Mouse (Mus musculus): ENCODE results near the gene Ttc33. TPM values are rescaled to one million over a fixed set of nuclear protein-coding genes. Genes with fewer than 3 reads are reported as not detected.

The Ttc33 gene
- polyA plus RNA-seq (2015; fragmentation: Nextera tagmentation; extraction: Ambion mirVana) = 55.0 and 58.3 TPM in 2 replicates

DNA sequence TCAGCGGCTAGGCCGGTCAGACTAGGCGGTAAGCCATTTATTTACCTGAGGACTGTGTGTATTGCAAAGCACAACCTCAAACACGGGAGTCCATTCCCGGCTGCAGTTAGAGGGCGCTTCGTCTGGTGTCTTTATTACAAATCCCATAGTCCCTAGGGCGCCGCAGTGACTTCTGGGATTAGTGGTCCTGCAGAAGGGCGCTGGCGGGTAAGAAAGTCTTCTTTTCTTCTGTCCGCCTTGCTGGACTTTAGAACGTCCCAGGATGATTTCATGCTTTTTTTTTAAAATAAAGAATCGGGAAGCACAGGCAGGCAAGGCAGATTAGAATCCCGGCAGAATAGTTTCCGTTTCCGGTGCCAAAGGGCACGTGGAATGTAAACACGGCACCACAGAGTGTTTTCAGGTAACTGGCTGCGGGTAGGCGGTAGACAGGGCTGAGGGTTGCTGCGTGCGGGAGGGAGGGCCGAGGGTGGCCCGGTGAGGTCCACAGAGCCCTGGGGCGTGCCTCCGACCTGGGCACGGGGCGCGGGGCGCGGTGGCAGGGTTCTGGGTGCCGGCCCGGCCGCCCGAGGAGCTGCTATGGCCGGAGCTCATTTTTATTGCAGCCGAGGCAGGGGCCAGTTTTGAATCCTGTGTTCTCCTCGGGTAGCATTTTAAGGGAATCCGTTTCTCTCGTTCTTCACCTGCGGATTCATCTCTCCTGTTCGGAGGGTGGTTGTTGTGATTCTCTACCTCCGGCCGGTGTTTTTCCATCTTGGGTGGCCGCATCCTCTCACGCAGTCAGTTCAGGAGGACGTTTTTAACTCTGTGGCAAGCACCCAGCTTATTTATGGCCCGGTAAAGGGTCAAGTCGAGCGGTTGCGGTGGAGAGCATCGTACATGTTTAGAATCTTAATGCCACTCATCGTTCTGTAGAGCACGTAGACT is at the start of gene Ttc33:
TSS of gene Ttc33 (plus strand) at position 160 of the 927 bp plus-strand sequence.
- Histone ChIP-seq H3K27me3 (no peaks in the 10 kb centered on the region), H3K4me3 (peak within 1 kb of the TSS; percentile 90), H3K9me3 (no peaks in the 10 kb centered on the region), H3K9ac (peak within 1 kb of the TSS; percentile 87), H3K36me3 (peaks cover 13% of the 10 kb centered on the region), H3K4me1 (replicated peaks) (peaks cover 31% of the 10 kb centered on the region), H3K27ac (replicated peaks) (peak within 1 kb of the TSS; percentile 90), H3K4me2 (peak within 1 kb of the TSS; percentile 83)
- WGBS = under 1% methylated on average over 54 of the region's 55 CpGs
- peak; percentile 93 for ATAC-seq (ENCODE audit: low read depth)

DNA sequence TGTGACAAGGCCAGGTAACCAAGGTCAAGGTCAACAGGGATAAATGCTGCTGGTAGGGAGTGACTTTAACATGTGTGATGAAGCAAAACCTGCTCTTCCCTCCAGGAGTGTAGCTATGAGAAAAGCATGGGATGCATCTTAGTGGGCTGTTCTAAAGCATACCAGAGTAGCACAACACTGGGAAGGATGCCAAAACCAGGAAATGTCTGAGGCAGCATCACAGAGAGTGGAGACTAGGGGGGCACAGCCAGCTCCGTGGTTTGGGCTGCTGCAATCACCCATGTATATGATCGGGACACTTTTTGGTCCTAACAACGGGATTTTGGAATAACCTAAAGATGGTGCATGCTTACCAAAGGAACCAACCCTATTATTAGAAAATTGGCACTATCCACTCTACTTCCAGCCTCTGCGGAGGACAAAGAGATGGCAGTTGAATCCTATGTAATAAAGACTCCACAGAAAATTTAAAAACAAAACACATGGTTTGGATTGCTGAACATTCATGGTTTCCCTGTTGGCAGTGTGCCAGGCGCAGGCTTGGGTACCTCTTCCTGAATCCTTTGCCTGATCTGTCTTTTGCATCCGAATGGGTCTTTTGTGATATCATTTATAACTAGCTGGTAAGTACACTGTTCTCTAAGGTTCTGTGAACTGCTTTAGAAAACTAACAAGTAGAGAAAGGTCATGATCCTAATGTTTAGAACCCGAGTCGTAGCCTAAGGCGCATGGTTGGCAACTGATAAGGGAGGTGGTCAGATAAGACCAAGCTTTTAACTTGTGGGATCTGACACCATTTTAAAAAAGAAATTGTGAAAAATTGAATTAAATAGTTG is 47.1 kb upstream of the Ttc33 start:
- H3K27me3 ChIP-seq = no peaks in the 10 kb centered on the region
- no peaks in the 10 kb centered on the region for H3K36me3 ChIP-seq
- H3K9me3 ChIP-seq = no peaks in the 10 kb centered on the region
- H3K4me1 ChIP-seq (replicated peaks) = 0 out of 2 replicates have a peak, but pooled peaks cover 6% of the 10 kb centered on the region
- no peak overlapping the region for H3K4me3 ChIP-seq
- H3K27ac ChIP-seq (replicated peaks) = no peak overlapping the region
- ATAC-seq (ENCODE audit: low read depth) = peak; percentile 80; the same call in 1 of the 2 replicates
- H3K4me2 ChIP-seq = no peak overlapping the region
- WGBS = 75% methylated on average over 9 of the region's 9 CpGs
- no peak overlapping the region for H3K9ac ChIP-seq

DNA sequence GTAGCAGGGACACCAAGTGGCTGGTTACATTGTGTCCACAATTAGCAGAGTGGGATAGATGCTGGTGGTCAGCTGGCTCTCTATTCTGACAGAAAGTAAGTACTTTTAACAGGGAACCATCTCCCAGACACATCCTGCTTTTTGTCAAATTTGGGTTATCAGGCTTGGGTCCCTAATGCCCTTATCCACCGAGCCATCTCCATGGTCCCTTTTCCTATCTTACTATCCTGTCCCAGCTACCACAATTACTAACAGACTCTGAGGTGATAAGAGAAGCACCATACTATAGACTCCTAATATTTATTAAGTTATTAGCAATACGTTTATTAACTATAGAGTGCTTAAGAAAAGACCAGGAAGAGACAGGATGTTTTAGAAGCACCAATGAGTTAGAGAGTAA is 46.0 kb upstream of the Ttc33 start:
- Histone ChIP-seq H3K9me3 (no peaks in the 10 kb centered on the region), H3K4me2 (no peak overlapping the region), H3K27ac (replicated peaks) (no peak overlapping the region), H3K4me1 (replicated peaks) (peaks cover 6% of the 10 kb centered on the region), H3K4me3 (no peak overlapping the region), H3K36me3 (no peaks in the 10 kb centered on the region), H3K9ac (no peak overlapping the region), H3K27me3 (no peaks in the 10 kb centered on the region)
- ATAC-seq (ENCODE audit: low read depth) = no peak
- WGBS = 84% methylated on average over 2 of the region's 2 CpGs

DNA sequence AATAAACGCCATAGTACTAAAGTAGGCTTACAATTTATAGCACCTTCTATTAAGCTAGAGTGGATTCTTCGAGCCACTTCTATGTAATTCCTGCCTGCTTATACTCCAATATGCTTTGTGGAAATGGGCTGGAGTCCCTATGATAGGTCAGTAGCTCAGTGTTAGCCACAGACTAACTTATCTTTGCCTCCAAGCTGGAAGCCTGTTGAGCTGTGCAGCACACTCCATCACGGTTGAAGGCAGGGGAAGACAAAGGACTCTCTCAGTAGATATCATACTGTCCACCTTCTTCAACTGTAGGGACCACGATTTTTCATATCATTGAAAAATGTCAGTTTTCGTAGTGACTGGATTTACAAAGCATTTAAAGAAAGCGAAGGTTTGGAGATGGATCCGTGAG is 45.5 kb upstream of the Ttc33 start:
- no peaks in the 10 kb centered on the region for H3K36me3 ChIP-seq

DNA sequence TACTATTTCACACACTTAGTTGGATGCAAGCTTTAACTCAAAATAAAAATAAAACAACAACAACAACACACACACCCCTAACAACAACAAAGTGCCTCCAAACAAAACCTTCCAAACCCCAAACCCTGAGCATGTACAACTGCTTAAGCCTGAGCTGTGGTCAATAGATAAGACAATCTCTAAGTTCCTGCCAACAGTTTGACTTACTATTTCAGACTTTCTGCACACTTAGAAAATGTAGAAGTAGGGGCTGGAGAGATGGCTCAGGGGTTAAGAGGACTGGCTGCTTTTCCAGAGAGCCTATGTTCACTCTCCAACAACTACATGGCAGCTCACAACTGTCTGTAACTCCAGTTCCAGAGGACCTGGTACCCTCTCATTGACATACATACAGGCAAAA is 45.0 kb upstream of the Ttc33 start:
- H3K27me3 ChIP-seq = no peaks in the 10 kb centered on the region
- no peaks in the 10 kb centered on the region for H3K36me3 ChIP-seq
- no peak overlapping the region for H3K9ac ChIP-seq
- H3K9me3 ChIP-seq = no peaks in the 10 kb centered on the region
- H3K4me3 ChIP-seq = no peak overlapping the region
- no peak for ATAC-seq (ENCODE audit: low read depth)
- no peak overlapping the region for H3K4me2 ChIP-seq
- H3K4me1 ChIP-seq (replicated peaks) = peaks cover 16% of the 10 kb centered on the region
- no peak overlapping the region for H3K27ac ChIP-seq (replicated peaks)

More for the DNA sequence above, 45.5 kb upstream of the Ttc33 start:
- ATAC-seq (ENCODE audit: low read depth) = no peak
- H3K27ac ChIP-seq (replicated peaks) = no peak overlapping the region
- no peak overlapping the region for H3K9ac ChIP-seq
- H3K4me2 ChIP-seq = no peak overlapping the region
- H3K4me1 ChIP-seq (replicated peaks) = peaks cover 11% of the 10 kb centered on the region
- no peaks in the 10 kb centered on the region for H3K27me3 ChIP-seq
- no peak overlapping the region for H3K4me3 ChIP-seq
- no peaks in the 10 kb centered on the region for H3K9me3 ChIP-seq
- WGBS = 84% methylated on average over 7 of the region's 7 CpGs

DNA sequence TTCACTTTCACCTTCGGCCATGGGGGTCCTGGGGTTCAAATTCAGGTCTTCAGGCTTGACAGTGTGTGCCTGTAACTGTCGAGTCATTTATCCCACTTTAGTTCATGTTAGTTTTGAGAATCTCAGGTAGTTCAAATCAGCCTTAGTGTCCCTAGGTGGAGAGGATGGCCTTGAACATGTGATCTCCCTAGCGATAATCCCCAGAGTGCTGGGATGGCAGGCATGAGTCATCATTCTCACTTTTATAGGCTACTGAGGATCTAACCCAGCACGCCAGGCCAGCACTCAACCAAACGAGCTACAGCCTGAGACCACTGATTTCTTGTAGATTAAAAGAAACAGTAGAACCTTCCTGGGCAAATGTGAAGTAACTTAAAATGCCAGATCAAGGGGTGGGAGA is 43.3 kb upstream of the Ttc33 start:
- H3K4me1 ChIP-seq (replicated peaks) = peaks cover 24% of the 10 kb centered on the region
- no peak for ATAC-seq (ENCODE audit: low read depth)
- WGBS = 59% methylated on average over 5 of the region's 5 CpGs
- H3K4me2 ChIP-seq = no peak overlapping the region
- no peak overlapping the region for H3K27ac ChIP-seq (replicated peaks)
- no peak overlapping the region for H3K4me3 ChIP-seq
- no peak overlapping the region for H3K9ac ChIP-seq
- H3K9me3 ChIP-seq = no peaks in the 10 kb centered on the region
- H3K27me3 ChIP-seq = no peaks in the 10 kb centered on the region
- H3K36me3 ChIP-seq = no peaks in the 10 kb centered on the region

DNA sequence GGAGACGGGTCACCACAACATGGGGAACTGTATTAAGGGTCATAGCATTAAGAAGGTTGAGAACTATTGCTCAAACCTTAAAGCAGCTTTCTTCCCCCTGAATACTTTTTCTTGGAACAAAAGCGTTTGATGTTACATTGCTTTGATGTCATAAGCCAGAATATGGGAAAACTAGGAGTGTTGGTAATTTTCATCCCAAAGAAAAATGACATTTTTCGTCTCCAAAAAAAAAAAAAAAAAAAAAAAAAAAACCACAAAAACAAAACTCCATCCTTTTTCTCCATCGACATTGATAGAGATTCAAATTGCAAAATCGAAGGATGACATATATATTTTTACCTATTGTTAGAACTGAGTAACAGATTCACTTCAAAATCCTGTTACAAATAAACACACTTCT is 42.6 kb upstream of the Ttc33 start:
- peaks cover 24% of the 10 kb centered on the region for H3K4me1 ChIP-seq (replicated peaks)
- H3K9me3 ChIP-seq = no peaks in the 10 kb centered on the region
- H3K27me3 ChIP-seq = no peaks in the 10 kb centered on the region
- H3K36me3 ChIP-seq = no peaks in the 10 kb centered on the region
- 76% methylated on average over 5 of the region's 5 CpGs for WGBS
- peak overlapping the region; percentile 70 for H3K4me2 ChIP-seq
- no peak for ATAC-seq (ENCODE audit: low read depth)
- H3K9ac ChIP-seq = no peak overlapping the region
- H3K27ac ChIP-seq (replicated peaks) = no peak overlapping the region
- H3K4me3 ChIP-seq = peak overlapping the region; percentile 84

DNA sequence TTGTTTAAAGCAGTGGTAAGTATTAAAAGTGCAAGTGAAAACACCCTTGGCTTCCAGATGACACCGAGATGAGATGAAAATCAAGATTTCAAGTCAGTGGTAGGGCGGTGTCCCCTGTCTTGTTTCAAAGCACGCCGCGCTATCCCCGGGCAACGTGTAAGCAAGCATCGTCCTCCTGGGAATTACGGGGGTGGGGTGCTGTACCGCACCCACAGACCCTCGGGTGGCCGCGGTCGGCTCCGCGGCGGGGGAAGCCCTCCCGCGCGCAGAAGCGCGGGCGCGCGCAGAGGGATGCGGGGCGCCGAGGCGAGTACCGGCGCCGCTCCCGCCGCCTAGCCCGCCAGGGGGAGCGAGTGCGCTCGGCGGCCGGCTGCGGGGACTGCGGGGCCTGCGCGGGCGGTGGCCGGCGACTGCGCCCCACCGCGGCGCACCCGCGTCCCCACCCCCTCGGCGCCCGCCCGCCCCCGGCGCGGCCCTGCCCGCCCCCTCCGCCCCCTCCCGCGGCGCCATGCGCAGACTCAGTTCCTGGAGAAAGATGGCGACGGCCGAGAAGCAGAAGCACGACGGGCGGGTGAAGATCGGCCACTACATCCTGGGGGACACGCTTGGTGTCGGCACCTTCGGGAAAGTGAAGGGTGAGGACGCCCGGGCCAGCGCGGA is 41.8 kb upstream of the Ttc33 start, which contains the start of gene Prkaa1:
TSS of gene Prkaa1 (plus strand) at position 501 of the 660 bp plus-strand sequence.
- peaks cover 23% of the 10 kb centered on the region for H3K4me1 ChIP-seq (replicated peaks)
- peak within 1 kb of the TSS; percentile 84 for H3K4me3 ChIP-seq
- peak within 1 kb of the TSS; percentile 70 for H3K4me2 ChIP-seq
- WGBS = 1% methylated on average over 63 of the region's 80 CpGs
- peak within 1 kb of the TSS; percentile 94 for H3K27ac ChIP-seq (replicated peaks)
- H3K36me3 ChIP-seq = no peaks in the 10 kb centered on the region
- H3K27me3 ChIP-seq = no peaks in the 10 kb centered on the region
- H3K9me3 ChIP-seq = no peaks in the 10 kb centered on the region
- H3K9ac ChIP-seq = peak within 1 kb of the TSS; percentile 88
- peak; percentile 92 for ATAC-seq (ENCODE audit: low read depth)

DNA sequence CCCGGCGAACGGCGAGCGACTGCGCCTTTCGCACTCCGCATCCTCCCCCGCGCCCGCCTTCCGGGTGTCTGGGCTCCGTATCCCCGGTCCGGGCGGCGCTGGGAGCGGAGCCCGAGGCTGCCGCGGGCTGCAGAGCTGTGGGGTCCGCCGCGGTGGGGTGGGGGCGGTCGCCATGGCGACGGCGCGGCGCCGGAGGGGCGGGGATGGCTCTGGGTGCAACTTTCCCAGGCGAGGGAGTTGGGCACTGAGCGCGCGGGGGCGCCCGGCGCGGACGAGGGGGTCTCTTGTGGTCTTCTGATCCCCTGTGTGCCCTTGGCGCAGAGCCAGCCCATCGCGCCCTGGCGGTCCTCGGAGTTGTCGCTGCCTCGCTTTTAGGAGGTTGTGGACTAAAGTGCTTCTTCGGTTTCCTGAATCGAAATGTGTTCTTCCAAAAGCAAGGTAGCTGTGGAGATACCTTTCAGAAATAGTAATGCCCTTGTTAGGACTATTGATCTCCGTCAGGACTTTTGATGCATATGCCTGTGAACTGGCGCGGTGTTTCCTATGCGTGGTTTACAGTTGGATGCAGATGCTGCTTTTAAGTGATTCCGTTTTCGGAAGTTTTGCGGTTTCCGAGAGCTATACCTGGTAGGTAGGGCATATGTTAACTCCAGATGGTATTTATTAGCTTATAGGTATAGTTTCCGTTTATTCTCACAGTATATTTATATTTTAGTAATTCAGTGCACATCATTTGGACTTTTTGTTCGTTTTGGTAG is 41.1 kb upstream of the Ttc33 start:
- 1% methylated on average over 61 of the region's 61 CpGs for WGBS
- Histone ChIP-seq H3K4me2 (peak overlapping the region; percentile 70), H3K4me3 (peak overlapping the region; percentile 84), H3K4me1 (replicated peaks) (peaks cover 30% of the 10 kb centered on the region), H3K27me3 (no peaks in the 10 kb centered on the region), H3K27ac (replicated peaks) (peak overlapping the region; percentile 94), H3K9ac (peak overlapping the region; percentile 88), H3K9me3 (no peaks in the 10 kb centered on the region), H3K36me3 (no peaks in the 10 kb centered on the region)
- peak; percentile 94 for ATAC-seq (ENCODE audit: low read depth)

DNA sequence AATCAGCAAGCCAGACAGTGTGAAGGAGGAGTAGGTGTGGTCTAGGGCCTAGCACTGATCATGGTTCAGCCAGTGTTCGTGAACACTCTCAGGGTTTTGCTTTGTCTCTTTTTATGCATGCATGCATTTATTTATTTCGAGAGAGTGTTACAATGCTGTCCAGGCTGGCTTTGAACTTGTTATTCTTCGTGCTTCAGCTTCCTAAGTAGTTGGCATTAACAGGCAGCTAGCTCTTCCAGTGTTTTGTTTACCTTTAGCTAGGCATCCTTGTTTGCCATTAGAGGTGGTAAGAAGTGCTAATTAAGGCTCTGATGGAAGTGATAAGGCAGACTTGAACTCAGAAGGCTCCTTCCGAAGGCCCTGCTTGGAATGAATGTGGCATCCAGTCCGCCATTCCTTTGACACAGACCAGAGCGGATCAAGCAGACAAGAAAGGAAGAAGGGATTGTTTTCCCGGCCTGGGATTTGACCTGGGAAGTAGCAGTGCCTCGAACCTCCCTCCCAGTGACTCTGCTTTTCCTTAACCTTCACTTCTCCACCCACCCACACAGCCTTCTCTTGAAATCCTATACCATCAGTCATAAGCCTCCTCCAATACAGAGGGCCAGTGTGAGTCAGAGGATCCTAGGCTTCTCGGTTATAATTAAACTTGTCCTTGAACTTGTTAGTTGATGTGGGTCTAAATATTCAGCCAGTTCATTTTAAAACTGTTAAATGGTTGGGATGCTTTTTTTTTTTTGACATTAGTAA is 40.0 kb upstream of the Ttc33 start:
- Histone ChIP-seq H3K27ac (replicated peaks) (no peak overlapping the region), H3K4me3 (peak overlapping the region; percentile 84), H3K4me1 (replicated peaks) (peaks cover 35% of the 10 kb centered on the region), H3K9me3 (no peaks in the 10 kb centered on the region), H3K4me2 (peak overlapping the region; percentile 70), H3K27me3 (no peaks in the 10 kb centered on the region), H3K36me3 (no peaks in the 10 kb centered on the region), H3K9ac (peak overlapping the region; percentile 88)
- 53% methylated on average over 9 of the region's 9 CpGs for WGBS
- ATAC-seq (ENCODE audit: low read depth) = no peak

DNA sequence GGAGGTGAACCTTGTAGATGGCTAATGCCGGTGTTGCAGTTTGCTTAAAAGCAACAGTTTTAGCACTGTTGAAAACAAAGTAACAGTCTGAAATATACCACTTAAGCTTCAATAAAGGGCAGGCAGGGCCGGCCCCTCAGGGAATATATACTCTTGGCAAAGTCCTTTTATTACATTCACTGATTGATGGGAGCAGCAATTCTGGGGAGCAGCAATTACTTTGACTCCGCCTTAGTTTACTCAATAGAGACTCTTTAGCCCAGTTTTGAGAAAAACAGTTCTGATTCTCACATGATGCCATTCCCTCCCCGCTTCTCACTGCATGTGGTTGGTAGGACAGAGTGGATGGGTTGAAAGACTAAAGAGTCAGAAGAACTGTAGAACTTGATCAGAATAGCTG is 36.1 kb upstream of the Ttc33 start:
- Histone ChIP-seq H3K36me3 (no peaks in the 10 kb centered on the region), H3K4me1 (replicated peaks) (peaks cover 35% of the 10 kb centered on the region), H3K9ac (no peak overlapping the region), H3K4me2 (no peak overlapping the region), H3K9me3 (no peaks in the 10 kb centered on the region), H3K27me3 (no peaks in the 10 kb centered on the region), H3K4me3 (no peak overlapping the region), H3K27ac (replicated peaks) (no peak overlapping the region)
- no peak for ATAC-seq (ENCODE audit: low read depth)
- 36% methylated on average over 4 of the region's 4 CpGs for WGBS

All from neural tube, embryonic 13.5 days (tissue).